Mouse (Mus musculus) forebrain, embryonic 11.5 days (tissue): ENCODE measurements around the gene Ccdc92. TPM values are rescaled to one million over a fixed set of nuclear protein-coding genes. Genes with fewer than 3 reads are reported as not detected.

Experiments used
- polyA plus RNA-seq: library from polyadenylated mRNA; unstranded; fragments of >200 nt; fragmentation: Nextera tagmentation; extraction: Ambion mirVana; gene quantifications from 2 replicates; pipeline ENCODE4 v1.2.1, GENCODE M21; 2014

The Ccdc92 gene
- polyA plus RNA-seq, 1 experiment from 2014 or later, result 17.3 TPM

Other genes starting within 250 kb of the Ccdc92 start
- gene Atp6v0a2, start 233.8 kb downstream of the Ccdc92 start, polyA plus RNA-seq, result 49.6 and 52.7 TPM in 2 replicates
- 0.07 and 0.12 TPM in 2 replicates for gene Dnah10, start 137.3 kb downstream of the Ccdc92 start, polyA plus RNA-seq
- gene Zfp664, start 267 bp upstream of the Ccdc92 start, polyA plus RNA-seq, result 139 and 166 TPM in 2 replicates
- 4.5 and 6.0 TPM in 2 replicates for gene Rflna, start 140.8 kb upstream of the Ccdc92 start, polyA plus RNA-seq